Mouse (Mus musculus) hindbrain, embryonic 15.5 days (tissue): Measurements from ENCODE around the gene Golga2. TPM values are rescaled to one million over a fixed set of nuclear protein-coding genes. Genes with fewer than 3 reads are reported as not detected.

Experiments
- ATAC-seq: fragments of 200-750 bp; cut with Nextera tagmentation; 2 replicates; pipeline ENCODE4 v1.8.0; 2017; ENCODE audit warnings: low read depth, moderate number of reproducible peaks, moderate TSS enrichment; ENCODE audit not compliant: low FRiP score
- H3K27ac ChIP-seq: fragments of 300-500 bp; sonication (generic); replicated peaks from 2 replicates; pipeline ENCODE4 v1.5.1; 2015; ENCODE audit warnings: mild to moderate bottlenecking, inconsistent platforms
- H3K27me3 ChIP-seq: fragments of 300-500 bp; sonication (generic); 2 replicates; pipeline ENCODE4 v1.6.1; 2015; ENCODE audit warnings: control low read depth, inconsistent platforms
- H3K36me3 ChIP-seq: fragments of 300-500 bp; sonication (generic); 2 replicates; pipeline ENCODE4 v1.6.1; 2015; ENCODE audit warnings: control low read depth, inconsistent platforms
- H3K4me1 ChIP-seq: fragments of 300-500 bp; sonication (generic); replicated peaks from 2 replicates; pipeline ENCODE4 v1.6.1; 2015; ENCODE audit warnings: control low read depth, inconsistent platforms
- H3K4me2 ChIP-seq: fragments of 300-500 bp; sonication (generic); 2 replicates; pipeline ENCODE4 v1.6.1; 2015; ENCODE audit warnings: moderate library complexity, mild to moderate bottlenecking, inconsistent platforms
- H3K4me3 ChIP-seq: fragments of 300-500 bp; sonication (generic); 2 replicates; pipeline ENCODE4 v1.5.1; 2015; ENCODE audit warnings: mild to moderate bottlenecking, inconsistent platforms
- H3K9ac ChIP-seq: fragments of 300-500 bp; sonication (generic); 2 replicates; pipeline ENCODE4 v1.6.1; 2015; ENCODE audit warnings: inconsistent platforms
- H3K9me3 ChIP-seq: fragments of 300-500 bp; sonication (generic); 2 replicates; pipeline ENCODE4 v1.6.1; 2016; ENCODE audit warnings: control low read depth, inconsistent platforms
- WGBS: fragments of 180-500 bp; shearing (Covaris S2); methylation state at CpG from one replicate; pipeline ENCODE4 v1.1.7; 2015; 5-methylcytosine and 5-hydroxymethylcytosine counted together
- polyA plus RNA-seq: library from polyadenylated mRNA; unstranded; fragments of >200 nt; fragmentation: Nextera tagmentation; extraction: Ambion mirVana; gene quantifications from 2 replicates; pipeline ENCODE4 v1.2.1, GENCODE M21; 2015

Gene Golga2
- 31.5 and 32.0 TPM in 2 replicates for polyA plus RNA-seq

DNA sequence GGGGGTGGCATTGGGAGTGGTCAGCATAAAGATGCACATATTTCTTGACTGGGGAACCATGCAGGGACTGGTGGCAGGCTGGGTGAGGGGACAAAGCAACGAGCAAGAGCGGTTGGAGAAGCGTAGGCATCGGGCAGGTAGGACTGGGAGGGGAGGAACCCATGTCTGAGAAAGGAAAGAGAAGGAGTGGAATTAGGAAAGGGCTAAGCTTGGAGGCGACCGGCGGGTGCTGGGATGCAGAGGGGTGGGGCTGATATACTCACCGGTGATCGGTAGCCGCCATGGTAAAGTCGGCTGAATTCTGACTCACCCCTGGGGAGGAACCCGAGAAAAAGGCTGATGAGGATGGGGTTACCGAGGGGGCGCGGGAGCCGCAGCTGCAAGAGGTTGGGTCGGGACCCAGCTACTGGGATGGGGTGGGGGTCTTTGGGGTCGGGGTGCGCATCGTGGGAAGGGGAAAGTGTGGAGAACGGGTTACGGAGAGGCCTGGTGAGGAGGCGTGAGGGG, at the start of gene Golga2:
Gene Golga2, plus strand, starts transcription at position 51 of the 507 bp plus-strand sequence.
- H3K9me3 ChIP-seq = no peaks in the 10 kb centered on the region
- H3K4me1 ChIP-seq = peaks cover 26% of the 10 kb centered on the region
- peak within 1 kb of the TSS; percentile 89 for H3K4me2 ChIP-seq
- H3K27me3 ChIP-seq = no peaks in the 10 kb centered on the region
- peaks cover 10% of the 10 kb centered on the region for H3K36me3 ChIP-seq
- peak within 1 kb of the TSS; percentile 78 for H3K27ac ChIP-seq
- under 1% methylated on average over 23 of the region's 23 CpGs for WGBS
- H3K4me3 ChIP-seq = peak within 1 kb of the TSS; percentile 83
- peak within 1 kb of the TSS; percentile 90 for H3K9ac ChIP-seq
- ATAC-seq = no peak

- Histone ChIP-seq H3K4me3 (peak overlapping the region; percentile 64), H3K9ac (peak overlapping the region; percentile 57; the same call in 1 of the 2 replicates), H3K36me3 (peaks cover 22% of the 10 kb centered on the region), H3K27me3 (no peaks in the 10 kb centered on the region), H3K27ac (peak overlapping the region; percentile 83; the same call in 1 of the 2 replicates), H3K4me2 (peak overlapping the region; percentile 93), H3K4me1 (peaks cover 25% of the 10 kb centered on the region), H3K9me3 (no peaks in the 10 kb centered on the region)
- no peak for ATAC-seq
- 41% methylated on average over 4 of the region's 4 CpGs for WGBS
Measured at GRCm38 (mm10) chr2:32237571-32237970, 49.6 kb upstream of the Golga2 start.

DNA sequence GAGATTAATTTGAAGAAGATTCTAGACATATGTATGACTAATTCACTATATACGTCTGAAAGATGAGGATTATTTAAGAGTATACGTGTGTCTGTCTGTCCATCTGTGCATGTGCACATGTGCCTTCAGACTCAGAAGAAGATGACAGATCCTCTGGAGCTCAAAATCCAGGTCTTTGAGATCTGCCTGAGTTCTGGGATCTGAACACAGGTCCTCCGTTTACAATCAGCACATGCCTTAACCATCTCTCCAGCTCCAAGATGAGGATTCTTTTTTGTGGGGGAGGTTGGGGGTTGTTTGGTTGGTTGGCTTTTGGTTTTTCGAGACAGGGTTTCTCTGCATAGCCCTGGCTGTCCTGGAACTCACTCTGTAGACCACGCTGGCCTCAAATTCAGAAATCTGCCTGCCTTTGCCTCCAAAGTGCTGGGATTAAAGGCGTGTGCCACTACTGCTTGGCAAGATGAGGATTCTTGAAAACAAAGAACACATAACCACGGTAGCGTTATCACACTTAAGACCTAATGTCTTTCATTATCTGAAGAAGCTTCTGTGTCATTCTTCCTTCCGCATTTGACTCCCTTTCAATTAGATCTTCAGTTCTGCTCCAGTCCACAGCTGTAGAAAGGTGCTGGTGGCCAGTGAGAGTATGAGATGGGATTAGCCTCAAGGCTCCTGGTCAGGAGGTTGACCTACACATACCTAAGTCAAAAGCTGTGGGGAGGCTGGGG, 48.3 kb upstream of the Golga2 start:
- H3K9ac ChIP-seq = no peak overlapping the region
- no peak overlapping the region for H3K27ac ChIP-seq
- 95% methylated on average over 9 of the region's 9 CpGs for WGBS
- no peaks in the 10 kb centered on the region for H3K9me3 ChIP-seq
- no peaks in the 10 kb centered on the region for H3K27me3 ChIP-seq
- H3K4me3 ChIP-seq = no peak overlapping the region
- H3K36me3 ChIP-seq = peaks cover 23% of the 10 kb centered on the region
- H3K4me2 ChIP-seq = no peak overlapping the region
- no peak for ATAC-seq
- H3K4me1 ChIP-seq = peaks cover 25% of the 10 kb centered on the region

- no peaks in the 10 kb centered on the region for H3K27me3 ChIP-seq
- 82% methylated on average over 5 of the region's 5 CpGs for WGBS
- H3K36me3 ChIP-seq = peaks cover 33% of the 10 kb centered on the region
- H3K9me3 ChIP-seq = no peaks in the 10 kb centered on the region
- no peak for ATAC-seq
- peaks cover 16% of the 10 kb centered on the region for H3K4me1 ChIP-seq
- no peak overlapping the region for H3K27ac ChIP-seq
- H3K4me2 ChIP-seq = no peak overlapping the region
- H3K4me3 ChIP-seq = no peak overlapping the region
- H3K9ac ChIP-seq = no peak overlapping the region
Measured at GRCm38 (mm10) chr2:32240591-32240990, 46.6 kb upstream of the Golga2 start.

GRCm38 (mm10) chr2:32242986-32243385, 44.2 kb upstream of the Golga2 start:
- WGBS = 91% methylated on average over 4 of the region's 4 CpGs
- Histone ChIP-seq H3K27me3 (no peaks in the 10 kb centered on the region), H3K36me3 (peaks cover 44% of the 10 kb centered on the region), H3K9me3 (no peaks in the 10 kb centered on the region), H3K4me1 (peaks cover 2% of the 10 kb centered on the region; the same call in 1 of the 2 replicates), H3K4me3 (no peak overlapping the region), H3K9ac (no peak overlapping the region), H3K4me2 (no peak overlapping the region), H3K27ac (no peak overlapping the region)
- no peak for ATAC-seq

DNA sequence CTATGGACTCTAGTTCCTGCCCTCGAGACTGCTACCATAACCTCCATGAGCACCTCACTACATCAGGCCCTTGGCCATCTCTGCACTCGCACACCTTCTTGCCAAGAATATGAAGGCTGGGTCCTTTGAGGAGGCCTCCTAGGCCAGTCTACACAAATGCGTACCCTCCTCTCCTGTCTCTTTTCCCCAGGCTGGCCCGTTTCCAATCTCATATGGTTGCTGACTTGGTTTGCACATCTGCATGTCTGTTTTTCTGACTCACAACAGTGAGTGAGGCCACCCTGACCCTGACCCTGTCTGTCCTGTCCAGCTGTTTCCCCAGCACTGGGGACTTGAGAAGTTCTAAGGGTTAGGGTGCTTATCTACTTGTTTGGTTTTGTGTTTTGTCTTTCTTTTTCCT, 40.4 kb upstream of the Golga2 start:
- no peaks in the 10 kb centered on the region for H3K27me3 ChIP-seq
- H3K4me1 ChIP-seq = no peaks in the 10 kb centered on the region
- H3K4me3 ChIP-seq = no peak overlapping the region
- H3K36me3 ChIP-seq = peaks cover 55% of the 10 kb centered on the region
- no peak for ATAC-seq
- no peak overlapping the region for H3K4me2 ChIP-seq
- 90% methylated on average over 4 of the region's 4 CpGs for WGBS
- H3K27ac ChIP-seq = no peak overlapping the region
- no peaks in the 10 kb centered on the region for H3K9me3 ChIP-seq
- H3K9ac ChIP-seq = no peak overlapping the region

DNA sequence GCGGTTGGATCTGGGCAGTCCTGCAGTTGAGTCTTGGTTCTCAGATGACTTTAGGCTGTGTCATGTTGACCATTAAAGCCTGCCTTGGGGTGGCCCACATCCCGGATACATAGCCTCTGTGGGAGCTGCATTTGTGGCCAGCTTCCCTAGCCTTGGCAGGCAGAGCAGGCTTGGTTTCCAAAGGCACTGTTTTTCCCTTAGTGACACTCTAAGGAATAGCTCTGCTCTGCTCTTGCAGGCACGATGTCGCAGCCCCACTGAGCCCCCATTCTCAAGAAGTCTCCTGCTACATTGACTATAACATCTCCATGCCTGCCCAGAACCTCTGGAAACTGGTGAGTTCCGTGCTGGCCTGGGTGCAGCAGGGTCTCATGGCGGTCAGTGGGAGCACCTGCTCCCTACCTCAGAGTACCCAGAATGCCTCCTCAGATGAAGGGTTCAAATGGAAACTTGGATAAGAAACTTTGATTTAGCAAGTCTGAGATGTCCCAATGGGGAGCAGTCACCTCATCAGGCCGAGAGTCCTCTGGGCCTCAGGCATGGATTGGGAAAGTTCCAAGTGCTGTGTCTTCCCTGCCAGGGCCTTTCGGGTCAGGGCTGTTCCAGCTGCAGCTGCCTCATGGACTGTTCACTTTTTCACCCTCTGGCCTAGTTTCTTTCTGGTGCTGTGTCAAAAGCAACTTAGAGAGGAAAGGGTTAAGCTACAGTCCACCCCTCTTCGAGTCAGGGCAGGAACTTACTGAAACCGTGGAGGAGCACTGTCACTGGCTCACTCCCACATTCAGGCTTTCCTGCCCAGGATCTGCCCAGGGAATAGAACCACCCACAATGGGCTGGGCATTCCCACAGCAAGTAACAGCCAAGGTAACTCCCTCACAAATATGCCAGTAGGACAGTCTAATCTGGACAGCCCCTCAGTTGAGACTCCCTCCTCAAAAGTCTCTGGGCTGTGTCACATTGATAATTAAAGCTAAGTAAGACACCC, 38.5 kb upstream of the Golga2 start:
- Histone ChIP-seq H3K4me1 (no peaks in the 10 kb centered on the region), H3K9ac (no peak overlapping the region), H3K4me3 (no peak overlapping the region), H3K27me3 (no peaks in the 10 kb centered on the region), H3K9me3 (no peaks in the 10 kb centered on the region), H3K27ac (no peak overlapping the region), H3K4me2 (no peak overlapping the region), H3K36me3 (peaks cover 54% of the 10 kb centered on the region)
- WGBS = 85% methylated on average over 10 of the region's 10 CpGs
- ATAC-seq = no peak

GRCm38 (mm10) chr2:32251791-32252527, 35.2 kb upstream of the Golga2 start:
- Histone ChIP-seq H3K9ac (no peak overlapping the region), H3K9me3 (no peaks in the 10 kb centered on the region), H3K36me3 (peaks cover 60% of the 10 kb centered on the region), H3K4me1 (no peaks in the 10 kb centered on the region), H3K27me3 (no peaks in the 10 kb centered on the region), H3K4me2 (no peak overlapping the region), H3K27ac (no peak overlapping the region), H3K4me3 (no peak overlapping the region)
- no peak for ATAC-seq
- WGBS = 88% methylated on average over 12 of the region's 12 CpGs

- Histone ChIP-seq H3K9me3 (no peaks in the 10 kb centered on the region), H3K36me3 (peaks cover 61% of the 10 kb centered on the region)
- no peak for ATAC-seq
Measured at GRCm38 (mm10) chr2:32252658-32253057, 34.5 kb upstream of the Golga2 start.

DNA sequence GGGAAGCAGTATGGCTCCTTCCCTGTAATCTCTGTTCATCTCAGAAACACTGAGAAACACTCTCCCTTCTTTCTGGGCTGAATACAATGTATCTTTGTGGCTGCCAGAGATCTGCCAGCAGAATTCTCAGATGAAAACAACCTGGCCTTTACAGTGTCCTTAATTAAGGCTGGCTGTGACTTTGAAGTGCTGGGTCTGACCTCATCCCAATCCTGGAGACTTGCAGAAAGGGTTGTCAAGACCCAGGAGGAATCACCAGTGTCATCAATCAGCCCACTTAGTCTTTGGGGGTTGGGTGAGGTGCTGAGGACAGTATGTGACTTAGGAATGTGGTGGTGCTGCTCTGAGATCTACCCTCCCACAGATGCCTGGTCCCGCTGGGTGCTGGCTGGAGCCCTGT, 33.8 kb upstream of the Golga2 start:
- Histone ChIP-seq H3K4me2 (no peak overlapping the region), H3K9me3 (no peaks in the 10 kb centered on the region), H3K9ac (no peak overlapping the region), H3K36me3 (peaks cover 59% of the 10 kb centered on the region), H3K27me3 (no peaks in the 10 kb centered on the region), H3K4me3 (no peak overlapping the region), H3K4me1 (peaks cover 2% of the 10 kb centered on the region; the same call in 1 of the 2 replicates), H3K27ac (no peak overlapping the region)
- 100% methylated on average over 1 of the region's 1 CpGs for WGBS
- ATAC-seq = no peak

More at GRCm38 (mm10) chr2:32252658-32253057, 34.5 kb upstream of the Golga2 start:
- no peak overlapping the region for H3K4me2 ChIP-seq
- no peak overlapping the region for H3K4me3 ChIP-seq
- no peak overlapping the region for H3K27ac ChIP-seq
- no peaks in the 10 kb centered on the region for H3K4me1 ChIP-seq
- WGBS = 94% methylated on average over 5 of the region's 5 CpGs
- H3K27me3 ChIP-seq = no peaks in the 10 kb centered on the region
- no peak overlapping the region for H3K9ac ChIP-seq

DNA sequence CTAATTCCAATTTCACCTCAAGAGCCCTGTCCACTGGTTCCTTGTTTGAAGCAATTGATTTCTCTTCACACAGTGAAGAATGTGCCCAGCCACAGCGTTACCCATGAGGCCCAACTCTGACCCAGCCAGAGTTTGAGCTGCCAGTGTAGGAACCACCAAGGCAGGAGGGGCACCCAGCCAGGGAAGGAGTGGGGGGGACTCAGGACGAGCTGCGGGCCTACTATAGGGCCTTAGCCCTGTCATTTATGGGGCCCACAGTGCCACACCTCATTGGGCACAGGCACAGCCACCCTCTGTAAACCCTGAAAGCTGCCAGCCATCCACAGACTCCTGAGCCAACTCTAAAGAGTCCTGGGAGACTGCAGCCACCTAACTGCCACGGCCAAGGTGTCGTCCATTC, 32.6 kb upstream of the Golga2 start:
- ATAC-seq = no peak
- WGBS = 91% methylated on average over 5 of the region's 5 CpGs
- H3K4me3 ChIP-seq = no peak overlapping the region
- no peak overlapping the region for H3K9ac ChIP-seq
- H3K27ac ChIP-seq = no peak overlapping the region
- H3K4me2 ChIP-seq = no peak overlapping the region
- H3K4me1 ChIP-seq = peaks cover 13% of the 10 kb centered on the region
- H3K36me3 ChIP-seq = peaks cover 55% of the 10 kb centered on the region
- H3K27me3 ChIP-seq = no peaks in the 10 kb centered on the region
- no peaks in the 10 kb centered on the region for H3K9me3 ChIP-seq
